Mouse (Mus musculus) CH12F3 (cell line): ENCODE data around the gene Acss1.

Experiments used
- in situ Hi-C: fragments of 300-500 bp; cut with MboI; formaldehyde crosslinking; loops from 2 replicates; pipeline ENCODE4 v1.14.3; 2020; ENCODE audit warnings: low sequenced_read_pairs

Gene Acss1

DNA sequence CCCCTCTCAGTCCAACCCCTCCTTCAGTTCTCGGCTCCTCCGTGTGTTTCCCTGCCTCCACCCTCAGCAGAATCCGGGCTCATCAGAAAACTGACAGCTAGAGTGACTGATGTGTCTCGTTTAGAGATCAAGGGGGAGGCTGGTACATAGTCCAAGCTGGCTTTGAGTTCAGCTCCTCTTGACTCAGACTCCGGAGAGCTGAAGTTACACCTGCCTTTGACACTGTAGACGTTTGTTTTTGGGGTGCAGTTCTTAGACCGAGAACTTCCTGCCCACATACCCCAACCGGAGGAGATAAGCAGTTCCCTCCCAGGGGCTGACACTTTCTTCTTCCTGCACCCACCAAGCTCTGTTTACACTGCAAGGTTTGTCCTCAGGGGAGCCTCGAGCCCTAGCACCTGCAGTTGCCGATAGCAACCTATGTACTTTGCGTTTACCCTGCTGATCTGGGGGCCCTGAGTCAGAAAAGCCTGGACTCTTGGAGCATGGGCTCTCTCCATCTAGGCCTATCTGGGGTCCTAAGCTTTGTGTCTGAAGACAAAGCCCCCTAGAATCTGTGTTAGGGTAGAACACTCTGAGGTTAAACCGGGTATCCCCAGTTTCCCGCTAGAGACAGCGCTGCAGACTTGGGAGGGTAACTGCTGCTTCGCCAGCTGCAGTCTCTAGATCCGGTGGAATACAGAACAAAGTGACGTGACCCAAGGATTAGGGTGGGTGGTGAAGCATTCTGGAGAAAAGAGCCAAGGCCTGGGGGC is 1.1 kb downstream of the Acss1 start:
- in situ Hi-C loops: no loop called here

DNA sequence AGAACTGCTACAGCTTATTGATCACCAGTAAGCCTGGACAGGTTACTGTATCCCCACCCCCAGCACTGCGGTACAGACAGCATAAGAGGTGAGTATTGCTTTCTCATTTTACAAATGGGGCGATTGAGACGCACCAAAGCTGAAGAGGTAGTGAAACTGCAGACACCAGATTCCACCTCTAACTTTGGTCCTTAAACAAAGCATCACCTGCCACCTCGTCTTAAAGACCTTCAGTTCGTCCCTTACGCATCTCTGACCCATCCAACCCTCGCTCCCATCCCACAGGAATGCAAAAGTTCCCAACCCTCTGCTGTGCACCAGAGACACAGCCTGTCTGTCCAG is 1.6 kb downstream of the Acss1 start:
- in situ Hi-C loops: no loop called here

DNA sequence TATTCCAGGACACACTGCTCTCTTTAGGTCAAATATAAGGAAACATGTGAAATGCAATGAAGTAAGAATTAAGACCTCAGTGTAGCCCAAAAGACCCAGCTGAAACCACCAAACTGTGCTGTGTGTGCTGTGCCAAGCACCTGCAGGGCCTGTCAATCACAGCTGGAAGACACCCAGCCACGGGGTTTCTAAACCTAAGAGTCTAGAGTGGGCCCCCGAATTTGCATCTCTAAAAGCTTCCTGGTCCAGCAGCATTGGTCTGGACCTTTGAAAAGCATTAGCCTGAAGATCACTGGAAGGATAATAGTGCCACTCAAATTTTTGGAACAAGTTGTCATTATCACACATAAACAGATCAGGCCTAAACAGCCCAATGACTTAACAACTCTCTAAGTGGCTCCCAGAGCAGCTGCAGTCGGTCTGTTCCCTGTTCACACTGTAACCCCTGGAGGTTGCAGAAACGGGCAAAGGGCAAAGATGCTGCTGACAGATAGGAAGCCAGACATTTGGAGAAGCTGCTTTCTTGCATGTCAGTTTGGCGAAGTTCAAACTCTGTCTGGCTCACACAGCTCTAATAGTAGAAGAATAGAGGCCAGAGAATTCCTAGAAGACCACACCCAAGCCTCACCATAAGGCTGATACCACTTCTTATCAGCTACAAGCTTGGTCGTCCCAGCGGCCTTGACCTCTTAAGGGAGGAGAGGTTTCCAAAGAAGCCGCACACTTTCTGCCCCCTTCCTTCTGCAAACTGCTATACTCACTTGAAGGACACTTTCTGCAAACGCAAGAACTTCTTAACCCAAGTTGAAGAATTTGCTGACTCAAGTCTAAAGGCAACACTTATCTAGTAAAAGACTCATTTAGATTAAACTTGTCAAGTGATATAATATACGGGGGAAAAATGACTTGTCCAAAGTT is 2.5 kb downstream of the Acss1 start:
- in situ Hi-C loops: no loop called here

DNA sequence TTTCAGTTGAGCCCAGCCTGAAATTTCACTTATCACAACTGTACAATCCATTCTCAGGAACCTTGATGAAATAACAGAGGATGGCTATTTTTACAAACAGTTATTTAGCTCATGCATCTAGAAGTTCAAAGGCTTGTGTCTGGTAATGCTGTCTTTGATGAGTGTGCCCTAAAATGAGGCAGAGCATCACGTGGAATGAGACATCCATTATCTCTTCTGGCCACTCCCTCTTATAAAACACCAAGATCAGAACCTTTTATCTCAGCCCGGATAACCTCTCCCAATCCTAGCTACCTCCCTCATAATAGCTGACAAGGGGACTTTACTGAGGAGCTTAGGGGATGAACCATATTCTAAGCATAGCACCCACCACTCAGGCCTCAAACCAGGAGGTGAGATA is 3.3 kb downstream of the Acss1 start:
- in situ Hi-C loops: no loop called here

DNA sequence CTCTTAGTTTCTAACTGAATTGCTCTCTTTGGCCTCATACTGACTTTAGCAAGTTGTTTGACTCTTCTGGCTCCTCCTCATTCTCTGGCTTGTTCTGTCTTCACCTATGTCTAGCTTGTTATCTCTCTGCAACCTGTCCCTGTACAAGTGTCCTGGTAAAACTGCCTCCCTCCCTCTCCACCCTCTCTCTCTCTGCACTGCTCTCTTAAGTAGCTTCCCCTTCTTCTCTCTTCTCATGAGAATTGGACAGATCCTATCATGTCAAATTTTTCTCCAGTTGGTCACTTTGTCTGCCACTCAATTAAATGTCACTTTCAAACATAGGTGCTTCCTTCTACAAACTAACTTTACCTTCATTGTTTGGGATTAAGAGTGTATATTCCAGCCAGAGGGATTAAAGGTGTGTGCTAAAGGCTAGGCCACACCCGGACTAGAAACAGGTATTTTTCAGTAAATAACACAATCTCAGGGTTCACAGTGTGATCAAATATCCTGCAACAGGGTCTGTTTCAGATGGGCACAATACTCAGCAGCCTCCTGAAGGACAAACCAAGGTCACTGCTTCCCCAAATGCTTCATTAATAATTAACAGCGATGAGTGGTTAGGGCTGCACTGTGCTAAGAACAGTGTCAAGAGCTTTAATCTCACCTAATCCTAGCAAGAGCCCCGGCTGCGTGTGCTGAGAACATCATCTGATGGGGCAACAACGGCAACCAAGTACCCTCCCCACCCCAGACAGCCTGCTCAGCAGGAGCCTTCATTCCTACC is 4.0 kb downstream of the Acss1 start:
- in situ Hi-C loops: no loop called here

DNA sequence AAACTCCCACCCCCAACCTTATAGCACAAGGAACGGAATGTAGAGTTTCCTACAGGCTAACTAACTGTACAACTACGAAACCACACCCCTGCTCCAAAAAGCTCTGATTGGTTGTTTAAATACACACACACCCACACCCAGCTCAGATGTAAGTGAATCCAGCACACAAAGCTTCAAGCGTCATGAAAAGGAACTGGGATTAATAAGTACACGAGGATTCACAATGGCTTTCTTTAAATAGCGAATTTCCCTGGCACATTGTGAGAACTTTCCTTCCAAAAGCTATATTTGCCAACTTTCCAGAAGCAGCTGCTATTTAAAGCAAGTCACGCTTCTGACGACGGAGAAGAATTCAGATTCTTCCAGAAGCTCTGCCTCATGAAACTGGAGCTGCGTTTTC is 5.0 kb downstream of the Acss1 start:
- in situ Hi-C loops: no loop called here

DNA sequence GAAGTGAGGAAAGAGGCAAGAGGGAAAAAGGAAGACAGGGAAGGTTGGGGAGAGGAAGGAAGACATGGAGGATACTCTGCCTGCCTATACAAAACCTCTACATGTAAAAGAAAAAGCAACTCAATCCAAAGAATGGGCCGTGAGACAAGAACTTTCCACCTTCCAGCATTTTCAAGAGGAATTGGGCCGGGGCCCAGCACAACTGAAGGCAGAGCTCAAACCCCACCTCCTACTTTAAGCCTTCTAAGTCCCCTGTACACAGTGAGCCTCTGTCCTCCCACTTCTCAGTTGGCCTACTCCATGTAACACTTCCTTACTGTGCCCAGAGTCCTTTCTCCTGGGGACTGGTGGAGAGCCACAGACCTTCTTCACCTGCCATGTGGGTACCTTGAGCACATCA is 6.3 kb downstream of the Acss1 start:
- in situ Hi-C loops: no loop called here

DNA sequence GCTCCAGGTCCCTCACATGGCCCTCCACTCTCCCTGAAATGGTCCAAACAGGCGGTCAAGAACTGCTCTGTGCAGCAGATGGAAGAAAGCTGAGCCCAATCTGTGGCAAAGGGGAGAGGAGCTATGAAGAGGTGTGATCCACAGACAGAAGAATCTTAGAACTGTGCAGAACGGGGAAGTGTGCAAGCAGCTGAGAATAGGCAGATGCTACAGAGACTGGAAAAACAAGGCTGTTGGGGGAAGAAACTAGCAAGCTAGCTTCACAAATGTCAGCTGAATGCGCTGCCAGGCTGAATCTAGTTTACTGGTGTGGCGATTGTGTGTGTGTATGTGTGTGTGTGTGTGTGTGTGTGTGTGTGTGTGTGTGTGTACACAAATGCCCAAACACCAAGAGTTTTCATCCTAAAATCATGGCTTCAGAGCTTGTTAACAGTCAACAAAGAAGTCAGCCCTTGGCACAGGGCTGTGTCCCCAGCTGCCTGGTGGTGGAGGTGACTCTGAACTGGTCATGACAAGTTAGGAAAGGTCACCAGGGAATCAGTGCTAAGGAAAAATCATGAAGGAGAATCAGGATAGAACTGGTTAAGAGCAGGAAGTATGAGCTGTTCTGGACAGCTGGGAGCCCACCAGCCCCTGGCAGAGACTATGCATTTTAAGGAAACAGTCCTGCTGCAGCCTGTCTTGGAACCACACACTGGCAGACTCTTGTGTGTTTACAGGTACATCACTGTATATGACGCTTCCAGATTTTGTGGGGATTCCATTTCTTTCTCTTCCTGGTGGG is 7.4 kb downstream of the Acss1 start:
- in situ Hi-C loops: no loop called here

DNA sequence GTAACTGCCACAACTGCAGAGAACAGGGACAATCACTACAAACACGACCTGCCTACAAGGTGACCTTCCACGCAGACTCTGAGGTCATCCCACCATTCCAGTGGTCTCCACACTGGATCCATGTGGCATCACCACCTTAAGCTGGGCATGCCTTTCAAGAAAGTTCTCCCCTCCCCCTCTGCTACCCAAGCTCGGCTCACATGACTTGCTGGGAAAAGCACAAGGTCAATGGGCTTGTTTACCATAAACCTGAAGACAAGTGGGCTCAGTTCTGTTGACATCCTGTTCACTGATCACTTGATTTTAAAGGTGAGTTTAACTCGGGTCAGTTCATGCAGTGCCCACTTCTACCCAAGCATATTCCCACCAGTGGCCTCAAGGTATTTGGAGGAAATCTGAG is 8.3 kb downstream of the Acss1 start:
- in situ Hi-C loops: no loop called here

DNA sequence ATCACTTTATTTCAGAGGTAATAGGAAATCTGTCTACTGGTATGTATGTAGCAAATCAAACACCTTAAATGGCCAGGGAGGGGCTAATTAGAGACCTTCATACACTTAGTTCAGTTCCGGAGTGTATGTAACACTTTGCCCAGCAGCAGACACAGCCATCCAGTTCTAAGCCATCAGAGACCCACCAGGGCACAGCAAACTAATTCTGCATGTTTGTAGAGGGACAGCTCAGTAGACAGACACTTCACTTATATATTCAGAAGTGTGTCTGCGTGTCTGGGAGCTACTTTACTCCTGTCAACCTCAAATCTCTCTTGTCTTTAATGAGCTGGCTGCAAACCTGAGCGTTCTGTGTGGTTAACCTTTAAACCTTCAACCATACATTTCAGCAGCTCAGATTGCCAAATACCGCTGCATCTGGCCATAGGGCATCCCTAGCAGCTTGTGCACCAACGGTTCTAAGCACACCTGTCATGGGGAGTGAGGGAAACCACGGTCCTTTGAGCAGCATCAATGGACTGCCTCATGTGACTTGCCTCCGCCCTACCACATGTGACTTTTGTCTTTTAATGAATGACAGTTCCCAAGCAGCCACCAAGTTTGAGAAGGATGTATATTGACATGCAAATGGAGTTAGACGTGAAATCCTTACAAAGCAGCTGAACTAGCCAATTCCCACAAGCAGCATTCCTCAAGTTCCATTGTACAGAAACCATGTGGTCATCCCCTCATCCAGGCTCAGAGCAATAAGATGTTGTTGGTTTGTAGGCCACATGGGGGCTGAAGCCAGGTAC is 11.1 kb downstream of the Acss1 start:
- in situ Hi-C loops: no loop called here

DNA sequence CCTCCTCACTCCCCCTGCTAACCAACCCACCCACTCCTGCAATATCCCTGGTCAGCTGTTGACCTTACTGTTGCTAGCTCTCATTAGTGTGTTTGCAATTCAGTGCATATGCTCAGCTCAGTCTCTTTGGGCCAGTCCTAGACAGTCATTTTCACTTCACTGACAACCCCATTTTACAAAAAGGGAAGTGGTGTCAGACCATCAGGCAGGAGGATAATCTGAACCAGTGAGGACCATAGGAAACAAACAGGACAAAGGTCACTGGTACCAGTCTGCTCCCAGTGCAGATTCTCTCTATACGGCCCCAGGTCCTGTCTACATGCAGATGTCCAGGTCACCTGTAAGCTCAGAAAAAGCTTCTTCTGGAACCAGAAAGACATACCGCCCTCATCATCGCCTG is 12.2 kb downstream of the Acss1 start:
- in situ Hi-C loops: no loop called here

DNA sequence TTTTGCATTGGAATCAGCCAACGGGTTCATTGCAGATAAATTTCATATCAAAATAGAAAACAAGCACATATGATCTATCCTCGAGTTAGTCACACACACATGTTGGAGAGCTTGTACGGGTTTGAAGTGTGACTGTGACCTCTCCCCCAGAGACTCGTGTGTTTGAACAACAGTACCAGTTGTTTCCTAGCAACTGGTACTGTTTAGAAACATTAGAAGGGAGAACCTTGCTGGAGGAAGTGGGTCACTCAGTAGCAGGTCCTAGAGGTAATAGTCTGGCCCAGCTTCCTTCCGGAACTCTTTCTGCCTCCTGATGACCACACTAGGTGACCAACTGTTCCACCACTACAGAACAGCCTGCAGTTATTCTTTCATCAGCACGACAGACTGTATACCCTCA is 13.0 kb downstream of the Acss1 start:
- in situ Hi-C loops: no loop called here

DNA sequence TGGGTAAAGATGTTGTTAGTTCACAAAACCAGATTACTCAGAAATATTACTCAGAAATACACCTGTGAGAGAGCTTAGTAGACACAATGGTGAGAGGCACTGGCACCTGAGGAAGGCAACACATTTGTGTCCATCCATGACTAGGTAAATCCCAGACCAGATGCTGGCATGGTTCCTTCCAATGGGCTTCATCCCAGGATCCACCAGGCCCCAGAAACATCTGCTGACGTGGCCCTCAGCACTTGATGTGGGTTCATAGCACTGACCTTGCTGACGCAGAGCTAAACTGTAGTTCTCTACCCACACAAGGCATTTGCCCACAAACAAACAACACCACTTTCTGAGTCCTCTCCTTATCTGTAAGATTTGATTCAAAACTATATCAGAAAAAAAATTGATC is 13.5 kb downstream of the Acss1 start:
- in situ Hi-C loops: no loop called here

DNA sequence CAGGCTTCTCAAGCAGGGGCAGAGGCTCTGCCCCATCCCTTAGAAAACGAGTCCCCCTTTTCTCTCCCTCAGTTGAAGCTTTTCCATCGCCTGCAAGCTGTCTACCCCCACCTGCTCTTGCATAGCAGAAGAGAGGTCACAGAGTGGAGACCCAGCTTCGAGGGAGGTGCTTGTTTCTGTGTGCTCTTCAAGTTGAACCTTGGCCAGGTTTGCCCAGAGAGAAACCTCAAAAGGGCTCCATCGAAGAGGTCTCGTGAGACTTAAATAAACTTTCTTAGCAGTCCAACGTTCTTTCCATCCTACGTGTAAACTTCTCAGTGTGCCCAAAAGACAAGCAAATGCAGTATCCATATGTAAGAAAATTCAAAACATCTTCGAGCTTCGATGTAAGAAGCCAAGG is 16.9 kb downstream of the Acss1 start:
- in situ Hi-C loops: no loop called here

DNA sequence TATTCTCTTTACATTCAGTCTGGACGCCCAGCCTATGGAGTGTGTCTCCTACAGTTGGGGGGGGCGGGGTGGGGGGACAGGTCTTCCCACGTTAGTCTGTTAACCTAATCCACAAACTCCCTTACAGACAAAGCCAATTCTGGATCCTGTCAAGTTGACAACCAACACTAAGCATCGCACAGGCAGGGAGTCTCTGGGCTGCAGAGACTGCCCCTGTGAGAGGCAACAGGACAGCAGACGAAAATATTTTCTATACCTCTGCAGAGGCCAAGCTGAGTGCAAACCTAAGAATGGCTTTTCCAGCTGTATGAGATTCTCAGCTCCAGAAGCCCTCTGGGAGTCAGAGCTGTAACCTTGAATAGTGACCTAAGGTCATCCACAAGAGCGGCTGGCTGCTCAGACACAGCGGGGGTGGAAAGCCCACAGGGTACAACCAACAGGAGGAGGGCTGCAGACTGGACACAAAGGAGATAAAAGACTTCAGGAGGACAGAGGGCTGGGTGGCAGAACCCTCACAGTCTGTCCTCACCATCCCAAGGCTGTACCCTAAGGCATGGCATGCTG is 17.7 kb downstream of the Acss1 start:
- in situ Hi-C loops: no loop called here

DNA sequence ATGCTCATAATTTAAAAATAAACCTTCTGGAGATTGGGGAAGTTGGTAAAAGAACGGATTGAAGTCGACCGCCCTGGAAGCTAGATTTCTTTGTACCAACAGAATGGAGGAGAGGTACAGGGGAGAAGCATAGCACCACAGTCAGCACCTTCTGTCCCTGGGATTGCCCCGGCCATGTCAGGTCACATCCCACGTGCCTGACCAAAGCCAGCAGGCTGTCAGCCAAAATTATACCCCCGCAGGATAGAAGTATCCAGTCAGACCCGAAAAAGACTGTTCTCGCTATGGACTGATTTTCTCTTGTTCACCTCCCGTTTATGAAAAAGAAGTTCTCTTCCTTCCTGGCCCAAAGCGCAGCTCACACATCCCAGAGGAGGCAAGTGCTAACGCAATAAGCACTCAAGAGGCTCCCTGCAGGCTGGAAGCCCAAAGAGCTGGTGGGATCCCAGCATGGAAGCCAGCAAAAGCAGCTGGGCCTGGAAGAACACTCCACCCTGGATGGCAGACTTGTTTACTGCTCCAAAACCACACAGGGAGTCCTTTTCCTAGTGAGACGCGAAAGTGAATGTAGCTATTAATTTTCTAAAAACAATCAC is 19.9 kb downstream of the Acss1 start:
- in situ Hi-C loops: no loop called here

DNA sequence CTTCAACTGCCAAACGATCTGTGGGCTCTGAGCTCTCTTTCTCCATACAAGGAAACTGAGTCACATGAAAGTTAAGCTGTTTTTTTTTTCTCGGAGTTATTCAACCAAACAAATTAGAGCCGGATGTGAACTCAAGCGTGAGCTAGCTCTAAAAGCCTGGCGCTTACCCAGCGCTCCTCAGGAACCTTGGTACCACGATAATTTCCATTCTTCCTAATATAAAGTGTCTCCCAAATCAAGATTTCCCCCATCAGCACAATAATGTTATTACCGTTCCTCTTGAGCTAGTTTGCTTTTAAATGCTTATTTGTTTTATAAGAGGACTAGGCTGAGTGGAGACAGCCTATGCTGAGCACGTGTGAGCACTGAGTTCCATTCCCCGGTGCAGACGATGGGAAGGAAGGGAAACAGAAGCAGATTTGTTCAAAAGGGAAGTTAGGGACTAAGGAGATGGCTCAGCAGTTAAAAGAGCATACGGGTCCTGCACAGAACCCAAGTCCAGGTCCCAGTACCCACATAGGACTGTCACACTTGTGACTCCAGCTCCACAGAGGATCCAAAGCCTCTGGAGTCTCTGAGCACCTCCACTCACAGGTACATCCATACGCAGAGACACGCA is 20.5 kb downstream of the Acss1 start:
- in situ Hi-C loops: no loop called here

DNA sequence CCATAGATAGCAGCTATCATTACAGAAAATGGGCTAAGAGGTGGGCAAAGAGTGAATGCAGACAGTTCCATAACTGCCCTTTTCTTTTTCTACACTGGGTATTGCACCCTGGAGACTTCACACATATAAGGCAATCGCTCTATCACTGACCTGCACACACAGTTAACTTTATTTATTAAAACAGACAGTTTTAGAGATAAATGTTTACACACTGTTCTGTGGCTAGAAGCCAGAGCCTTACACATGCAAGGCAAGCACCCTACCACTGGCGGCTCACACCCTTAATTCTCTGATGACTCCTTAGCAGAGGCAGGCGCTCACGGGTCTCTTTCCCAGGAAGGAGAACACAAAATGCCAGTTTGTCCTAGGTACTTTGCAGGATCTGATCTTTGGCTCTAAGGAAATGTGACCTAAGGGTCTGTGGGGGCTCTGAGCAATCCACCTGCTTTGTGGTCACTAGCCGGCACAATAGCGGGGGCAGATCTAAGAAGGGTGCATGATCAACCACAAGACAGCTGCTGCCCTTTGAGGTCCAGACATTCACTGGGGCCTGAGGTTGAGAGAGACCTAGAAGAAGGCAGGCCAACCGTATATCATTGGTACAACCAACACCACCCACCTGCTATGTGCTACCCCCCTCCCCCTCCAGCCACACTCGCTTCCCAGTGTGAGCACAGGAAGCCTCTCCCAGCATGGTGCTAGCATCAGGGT is 21.7 kb downstream of the Acss1 start:
- in situ Hi-C loops: no loop called here
